Mouse (Mus musculus) T-helper 2 cell (primary cell): ENCODE results near the gene Zfp280c.

Experiments used
- in situ Hi-C: fragments of 300-600 bp; cut with MboI, MseI; formaldehyde crosslinking; loops from one replicate; pipeline ENCODE4 v1.15.1; 2025; ENCODE audit warnings: high pct_unique_total_duplicates

The Zfp280c gene

GRCm38 (mm10) chrX:48594099-48594760 lies at the start of gene Zfp280c:
TSS of gene Zfp280c (minus strand) at chrX:48594504.
- in situ Hi-C loops: no loop called here

DNA sequence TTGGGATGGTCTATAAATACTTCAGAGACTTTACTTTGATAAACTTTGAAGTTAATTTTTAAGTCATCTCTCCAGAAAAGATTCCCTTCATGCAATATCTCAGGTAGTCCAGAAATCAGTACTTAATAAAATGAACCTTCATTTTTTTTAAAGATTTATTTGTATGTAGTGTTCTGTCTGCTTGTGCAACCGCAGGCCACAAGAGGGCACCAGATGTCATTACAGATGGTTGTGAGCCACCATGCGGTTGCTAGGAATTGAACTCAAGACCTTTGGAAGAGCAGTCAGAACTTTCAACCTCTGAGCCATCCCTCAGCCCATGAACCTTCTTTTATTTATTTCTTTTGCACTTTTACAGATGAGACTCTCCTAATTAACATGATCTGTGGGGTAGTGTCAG lies 42.7 kb upstream of the Zfp280c start:
- in situ Hi-C loops: loop anchor here (25.0 kb wide), 1 partner anchor 1925 kb away; no protein-coding TSS in a partner anchor

DNA sequence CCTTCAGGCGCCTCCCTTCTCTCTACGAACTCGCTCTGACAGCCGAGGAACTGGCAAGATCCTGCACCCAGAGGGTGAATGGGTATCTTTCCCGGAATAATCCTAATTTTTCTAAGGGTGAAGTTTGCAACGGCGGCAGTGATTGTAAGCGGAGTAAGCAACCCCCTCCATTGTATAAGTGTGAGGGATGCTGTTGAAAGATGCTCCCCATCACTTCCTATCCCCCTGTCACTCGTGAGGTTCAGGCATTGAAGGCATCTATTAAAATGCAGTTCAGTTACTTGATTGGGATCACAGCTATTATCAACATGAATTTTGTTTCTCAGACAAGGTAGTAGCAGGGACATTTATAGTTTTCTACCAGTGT lies 29.7 kb upstream of the Zfp280c start:
- in situ Hi-C loops: no loop called here

- in situ Hi-C loops: no loop called here
These were observed 29.2 kb upstream of the Zfp280c start, which contains the start of gene Slc25a14 for GRCm38 (mm10) chrX:48623379-48624053. TSS of gene Slc25a14 (plus strand) at chrX:48623413.

DNA sequence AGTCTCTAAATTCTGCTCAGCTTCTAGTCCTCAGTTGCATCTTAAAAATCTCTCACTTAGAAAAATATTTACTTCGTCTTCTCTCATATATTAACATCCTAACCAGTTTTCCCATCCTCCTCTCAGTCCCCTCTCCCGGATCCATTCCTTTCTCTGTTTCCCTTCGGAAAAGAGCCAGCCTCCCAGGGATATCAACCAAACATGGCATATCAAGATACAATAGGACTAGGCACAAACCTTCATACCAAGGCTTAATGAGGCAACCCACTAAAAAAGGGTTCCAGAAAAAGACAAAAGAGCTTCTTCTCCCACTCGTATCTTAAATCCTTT lies 28.7 kb upstream of the Zfp280c start:
- in situ Hi-C loops: no loop called here

DNA sequence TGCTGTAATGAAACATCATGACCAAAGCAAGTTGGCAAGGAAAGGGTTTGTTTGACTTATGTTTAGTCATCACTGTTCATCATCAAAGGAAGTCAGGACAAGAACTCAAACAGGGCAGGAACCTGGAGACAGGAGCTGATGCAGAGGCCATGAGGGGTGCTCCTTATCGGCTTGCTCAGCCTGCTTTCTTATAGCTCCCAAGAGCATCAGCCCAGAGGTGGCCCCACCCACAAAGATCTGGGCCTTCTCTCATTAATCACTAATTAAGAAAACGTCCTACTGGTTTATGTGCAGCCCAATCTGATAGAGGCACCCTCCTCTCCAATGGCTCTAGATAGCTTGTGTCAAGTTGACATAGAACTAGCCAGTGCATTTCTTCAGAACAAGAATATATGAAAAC lies 10.6 kb upstream of the Zfp280c start:
- in situ Hi-C loops: no loop called here

- in situ Hi-C loops: no loop called here
These were observed 2.6 kb upstream of the Zfp280c start for GRCm38 (mm10) chrX:48596906-48597305.

- in situ Hi-C loops: no loop called here
These were observed 1.7 kb upstream of the Zfp280c start for GRCm38 (mm10) chrX:48596053-48596452.

GRCm38 (mm10) chrX:48593721-48594098 lies 594 bp downstream of the Zfp280c start:
- in situ Hi-C loops: no loop called here

DNA sequence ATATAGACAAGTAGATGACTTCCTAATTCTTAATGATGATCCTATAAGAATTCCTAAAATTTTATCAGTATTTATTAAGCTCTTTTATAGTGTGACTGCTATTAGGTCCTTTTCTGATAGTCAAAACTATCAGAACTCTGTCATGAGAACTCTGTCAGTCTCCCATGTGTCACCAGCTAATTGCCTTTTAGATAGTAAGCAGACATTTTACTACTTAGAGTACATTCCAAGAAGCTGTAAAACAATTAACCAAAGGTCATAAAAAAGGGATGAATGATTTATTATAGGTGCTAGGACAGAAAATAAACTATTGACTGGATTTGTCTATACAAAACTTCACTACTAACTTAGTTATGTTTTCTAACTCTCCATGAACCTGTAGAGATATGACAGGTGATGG lies 11.0 kb downstream of the Zfp280c start:
- in situ Hi-C loops: no loop called here

DNA sequence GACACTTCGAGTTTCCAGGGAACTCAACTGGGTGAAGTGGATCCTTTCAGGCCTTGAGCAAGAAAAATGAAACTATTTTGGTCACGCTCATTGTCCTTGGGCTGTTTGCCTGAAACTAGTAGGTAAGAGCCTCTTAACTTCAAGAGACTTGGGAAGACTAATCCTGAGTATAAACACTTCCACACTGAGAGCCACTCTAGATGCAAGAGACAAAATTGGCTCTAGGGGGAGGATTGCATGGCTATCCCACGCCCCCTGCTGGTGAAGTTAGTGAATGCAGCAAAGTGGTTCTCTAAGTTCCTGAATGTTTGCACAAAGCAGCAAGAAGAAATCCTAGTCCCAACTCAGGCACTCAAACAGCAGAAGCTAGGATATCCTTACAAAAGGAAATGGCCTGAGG lies 62.1 kb downstream of the Zfp280c start:
- in situ Hi-C loops: no loop called here

DNA sequence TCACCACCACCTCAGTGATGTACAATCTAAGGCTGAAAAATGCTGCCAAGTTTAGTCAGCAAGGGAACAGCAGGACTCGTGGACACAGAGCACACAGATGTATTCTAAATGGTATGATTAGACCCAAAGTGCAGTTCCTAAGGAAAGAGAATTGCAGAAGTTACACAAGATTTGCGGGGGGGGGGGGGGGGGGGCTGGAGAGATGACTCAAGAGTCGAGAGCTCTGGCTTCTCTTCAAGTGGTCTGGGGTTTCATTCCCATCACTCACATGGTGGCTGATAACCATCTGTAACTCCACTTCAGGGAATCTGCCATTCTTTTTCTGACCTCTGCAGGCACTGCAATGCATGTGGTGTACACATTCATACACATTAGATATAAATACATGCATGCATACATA lies 67.9 kb downstream of the Zfp280c start:
- in situ Hi-C loops: no loop called here

DNA sequence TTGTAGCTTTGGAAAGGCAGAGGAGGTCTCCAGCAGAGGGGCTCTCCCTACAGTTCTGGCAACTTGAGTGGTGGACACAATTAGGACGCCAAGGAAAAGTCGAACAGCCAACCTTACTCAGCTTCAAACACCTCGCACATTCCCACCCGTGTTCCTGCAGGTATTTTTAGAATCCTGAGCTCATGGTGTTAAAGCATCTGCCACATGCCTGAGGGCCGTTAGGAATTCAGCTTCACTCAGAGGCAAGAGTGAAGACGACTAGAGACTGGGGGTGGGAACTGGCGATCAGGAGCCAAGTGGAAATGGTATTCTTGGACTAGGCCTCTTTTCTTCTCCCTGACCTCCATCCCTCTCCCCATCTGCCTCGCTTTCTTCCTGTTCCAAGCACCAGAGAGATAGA lies 68.4 kb downstream of the Zfp280c start:
- in situ Hi-C loops: no loop called here

GRCm38 (mm10) chrX:48525332-48525731 lies 69.0 kb downstream of the Zfp280c start:
- in situ Hi-C loops: no loop called here

DNA sequence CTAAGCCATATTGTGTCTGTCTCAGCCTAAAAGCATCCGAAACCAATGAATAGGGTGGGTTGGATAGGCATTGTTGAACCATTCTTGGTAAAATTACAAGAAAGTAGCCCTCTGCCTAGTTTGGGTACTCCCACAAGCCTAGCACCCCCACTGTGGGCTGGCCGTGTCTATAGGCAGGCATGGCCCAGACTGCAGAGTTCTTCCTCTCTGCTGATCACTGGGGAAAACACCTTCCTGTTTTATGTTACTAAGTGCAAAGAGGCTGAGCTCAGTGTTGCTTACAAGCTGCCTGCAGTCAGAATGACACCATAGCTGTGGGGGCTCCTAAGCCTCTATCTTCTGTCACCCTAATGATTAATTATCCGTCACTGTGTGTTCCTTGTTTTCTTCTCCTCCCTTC lies 70.8 kb downstream of the Zfp280c start:
- in situ Hi-C loops: no loop called here

DNA sequence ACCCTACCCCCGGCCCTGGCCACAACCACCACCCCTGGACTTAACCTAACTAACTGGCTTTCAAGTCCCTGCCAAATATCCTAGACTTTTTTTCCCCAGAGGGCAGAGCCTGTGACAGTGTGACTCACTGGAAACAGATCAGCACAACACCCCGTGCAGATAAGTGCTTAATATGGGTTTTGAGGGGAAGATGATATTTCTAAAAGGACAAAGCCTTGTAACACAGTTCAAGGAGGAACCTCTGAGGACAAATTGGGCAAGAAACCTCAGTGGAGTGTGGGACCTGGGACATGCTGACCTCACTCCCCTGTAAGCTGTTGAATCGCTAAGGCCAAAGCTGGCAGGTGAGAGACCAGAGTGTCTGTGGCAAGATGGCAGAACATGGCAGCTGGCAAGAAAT lies 72.7 kb downstream of the Zfp280c start:
- in situ Hi-C loops: no loop called here

GRCm38 (mm10) chrX:48519549-48520085 lies 74.7 kb downstream of the Zfp280c start:
- in situ Hi-C loops: no loop called here

DNA sequence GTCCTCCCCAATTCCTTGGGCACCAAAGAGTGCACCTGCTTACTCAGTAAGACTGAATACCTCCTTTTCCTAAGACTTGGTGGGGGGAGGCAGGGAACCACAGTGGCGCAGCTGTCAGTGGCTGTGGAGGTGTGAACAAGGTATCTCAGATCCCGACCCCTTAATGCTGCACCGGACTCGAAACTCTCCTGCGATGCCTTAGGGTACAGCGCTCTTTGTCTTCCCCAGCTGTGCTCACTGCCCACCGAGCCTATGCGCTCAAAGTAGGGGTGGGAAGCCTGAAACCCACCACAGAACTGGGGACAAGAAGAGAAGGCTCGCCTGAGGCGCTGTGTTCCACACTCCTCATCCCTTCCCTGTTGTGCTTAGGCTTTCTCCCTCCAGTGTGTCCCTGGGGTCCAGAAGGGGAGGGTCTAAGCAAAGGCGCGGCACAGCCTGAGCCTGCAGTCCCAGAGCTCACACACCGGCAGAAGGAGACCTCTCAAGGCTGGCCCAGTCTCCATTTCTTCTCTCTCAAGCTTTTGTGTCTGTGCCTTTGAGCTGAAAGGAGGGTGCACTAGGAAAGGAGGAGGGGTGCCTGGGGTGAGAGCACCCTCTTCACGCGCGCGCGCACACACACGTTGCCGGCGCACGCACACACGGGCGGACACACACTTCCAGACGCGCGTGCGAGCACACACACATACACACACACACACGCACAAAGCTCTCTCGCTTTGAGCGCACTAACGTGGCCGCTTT lies 75.3 kb downstream of the Zfp280c start, which contains the start of gene Rab33a:
Gene Rab33a (plus strand): TSS at position 478 of the 741 bp plus-strand sequence.
- in situ Hi-C loops: no loop called here

DNA sequence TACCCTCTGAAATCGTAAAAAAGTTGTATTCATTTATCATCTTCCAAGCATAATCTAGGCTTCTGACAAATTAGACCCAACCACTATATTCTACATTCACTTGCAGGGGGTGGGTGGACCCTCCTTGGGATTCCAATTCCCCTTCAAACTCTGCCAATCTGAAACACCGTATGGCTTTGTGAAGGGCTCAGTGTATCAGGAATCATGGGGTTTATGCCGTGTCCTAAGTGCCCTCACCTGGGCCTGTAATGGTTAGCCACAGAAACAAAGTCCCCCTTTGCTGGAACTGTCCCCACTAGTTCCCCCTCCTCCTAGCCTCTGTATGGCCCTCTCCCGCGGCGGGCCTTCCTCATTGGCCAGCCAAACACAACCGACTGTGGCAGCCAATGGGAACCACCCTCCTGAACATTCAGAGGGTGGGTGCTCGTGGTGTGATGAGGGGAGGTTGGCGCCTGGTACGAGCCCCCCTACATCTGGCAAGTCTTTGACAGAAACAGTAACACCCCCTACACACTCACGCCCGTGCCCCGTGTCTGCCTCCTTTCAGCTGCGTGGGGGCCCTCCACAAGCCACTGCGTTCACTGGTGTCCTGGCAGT lies 76.0 kb downstream of the Zfp280c start:
- in situ Hi-C loops: no loop called here

GRCm38 (mm10) chrX:48513824-48514223 lies 80.5 kb downstream of the Zfp280c start:
- in situ Hi-C loops: no loop called here

DNA sequence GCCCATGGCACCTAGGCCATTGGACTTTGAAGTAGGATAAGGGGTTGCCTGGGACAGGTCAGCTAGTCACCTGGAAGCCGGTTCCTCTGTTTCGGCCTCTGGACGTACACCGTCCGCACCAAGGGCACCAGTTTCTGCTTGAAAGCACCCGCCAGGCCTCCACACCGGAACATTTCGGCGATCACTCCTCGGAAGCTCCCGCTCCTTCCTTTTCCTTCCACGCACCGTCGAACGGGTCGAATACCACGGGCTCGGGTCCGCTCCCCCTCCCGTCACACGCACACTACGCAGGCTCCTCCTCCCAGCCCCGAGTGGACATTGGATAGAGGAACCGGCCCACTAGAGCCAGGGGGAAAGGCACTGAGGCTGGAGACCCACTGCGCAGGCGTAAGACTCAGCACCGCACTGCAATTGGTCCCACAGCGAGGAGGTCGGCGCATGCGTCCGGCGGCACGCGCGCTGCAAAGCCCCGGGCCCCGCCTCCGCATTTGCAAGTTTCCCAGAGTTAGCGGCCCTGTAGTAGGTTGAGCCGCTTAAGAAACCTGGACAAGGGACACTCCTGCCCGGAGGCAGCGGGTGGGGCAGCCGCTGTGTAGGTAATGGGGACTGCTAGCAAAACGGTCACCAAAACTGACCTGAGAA lies 81.0 kb downstream of the Zfp280c start, which contains the start of gene Aifm1:
Gene Aifm1 (minus strand): TSS at position 398 of the 642 bp plus-strand sequence.
- in situ Hi-C loops: no loop called here

DNA sequence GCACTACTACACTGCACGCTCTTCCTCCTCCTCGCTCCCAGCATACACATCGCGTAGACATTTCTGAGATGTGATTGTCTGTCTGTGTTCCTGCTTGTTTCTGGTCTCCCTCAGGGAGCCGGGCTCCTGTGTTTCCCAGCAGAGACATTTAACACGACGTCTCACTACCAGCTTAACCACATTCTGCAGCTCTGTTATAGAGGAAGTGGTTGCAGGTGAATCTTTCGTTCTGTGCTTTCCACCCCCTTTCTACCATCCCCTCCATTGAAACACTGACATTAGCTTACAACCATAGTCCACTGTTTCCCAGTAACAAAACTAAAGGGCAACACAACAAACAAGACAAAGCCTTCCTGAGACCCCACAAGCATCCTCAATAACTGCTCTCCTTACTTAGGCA lies 100.5 kb downstream of the Zfp280c start:
- in situ Hi-C loops: no loop called here
